Mouse (Mus musculus): Measurements from ENCODE around the gene Zfp385a. TPM values are rescaled to one million over a fixed set of nuclear protein-coding genes. Genes with fewer than 3 reads are reported as not detected.

Gene Zfp385a
- polyA plus RNA-seq, 1 experiment from 2014 or later: 5.0 TPM

- DNase-seq (ENCODE audit: low spot score): no peak
Measured at GRCm38 (mm10) chr15:103310365-103310910, 29.5 kb downstream of the Zfp385a start, which contains the start of gene Gpr84. Gpr84 (minus strand) TSS chr15:103310612.

DNA sequence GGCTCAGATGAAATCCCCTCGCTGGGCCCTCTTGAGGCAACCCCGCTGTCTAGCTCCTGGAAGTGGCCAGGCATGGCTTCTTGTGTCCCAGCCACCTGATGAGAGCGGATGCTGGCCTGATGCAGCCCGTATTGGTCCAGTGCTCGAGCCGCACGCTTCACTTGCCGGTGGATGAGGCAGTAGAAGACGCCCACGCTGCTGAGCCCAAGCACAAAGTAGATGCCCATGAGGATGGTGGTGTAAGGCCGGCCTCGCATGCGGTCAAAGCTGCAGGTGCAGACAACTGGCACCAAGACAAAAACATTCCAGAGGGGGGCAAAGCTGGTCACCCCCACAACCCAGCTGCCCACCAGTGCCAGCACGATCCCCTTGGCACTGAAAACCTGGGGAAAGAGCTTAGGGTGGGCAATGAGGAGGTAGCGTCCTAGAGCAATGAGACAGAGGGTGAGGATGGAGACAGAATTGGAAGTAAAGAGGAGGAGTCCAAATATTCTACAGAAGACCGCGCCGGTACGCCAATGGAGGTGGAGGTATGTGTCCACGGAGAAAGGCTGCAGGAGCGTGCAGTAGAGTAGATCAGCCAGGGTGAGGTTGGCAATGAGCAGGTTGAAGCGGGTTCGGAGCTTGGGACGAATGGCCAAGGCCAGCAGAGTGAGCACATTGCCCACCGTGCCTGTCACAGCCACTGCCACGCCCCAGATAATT lies 30.9 kb downstream of the Zfp385a start:
- DNase-seq (ENCODE audit: low spot score): no peak

DNA sequence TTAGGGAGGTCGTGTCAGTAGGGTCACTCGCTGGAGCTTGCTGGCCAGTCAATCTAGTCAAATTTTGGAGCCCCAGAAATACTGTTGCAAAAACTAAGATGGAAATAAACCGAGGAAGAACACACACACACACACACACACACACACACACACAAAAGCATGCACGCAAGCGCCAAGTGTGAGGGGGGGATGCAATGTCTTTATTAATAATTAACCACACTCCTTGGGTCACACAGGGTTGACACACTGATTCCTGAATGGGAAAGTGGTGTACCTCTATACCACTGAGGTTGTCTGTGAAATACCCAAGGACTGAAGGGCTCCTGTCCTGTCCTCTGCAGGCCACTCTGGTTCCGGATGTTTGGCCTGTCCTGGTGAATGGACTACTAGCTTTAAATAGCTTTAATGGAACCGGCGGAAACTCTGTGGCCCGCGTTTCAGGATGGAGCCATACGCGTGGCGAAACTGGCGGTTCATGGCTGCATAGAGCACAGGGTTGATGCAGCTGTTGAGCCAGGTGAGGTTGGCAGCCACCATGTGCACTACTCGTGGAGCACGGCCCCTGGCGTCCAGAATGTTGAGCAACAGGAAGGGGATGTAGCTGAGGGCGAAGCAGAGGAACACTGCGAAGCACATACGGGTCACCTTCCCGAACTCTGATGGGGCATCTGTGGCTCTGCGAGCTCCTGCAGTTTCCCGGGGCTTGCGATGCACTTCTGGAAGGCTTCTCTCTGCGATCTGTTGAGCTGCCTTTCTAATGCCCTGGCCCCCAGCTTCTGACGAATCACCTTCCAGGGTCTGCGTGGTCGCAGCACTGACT lies 31.6 kb downstream of the Zfp385a start:
- DNase-seq (ENCODE audit: low spot score): peak; percentile 60

GRCm38 (mm10) chr15:103307125-103307524 lies 32.8 kb downstream of the Zfp385a start:
- DNase-seq (ENCODE audit: low spot score): peak; percentile 94

DNA sequence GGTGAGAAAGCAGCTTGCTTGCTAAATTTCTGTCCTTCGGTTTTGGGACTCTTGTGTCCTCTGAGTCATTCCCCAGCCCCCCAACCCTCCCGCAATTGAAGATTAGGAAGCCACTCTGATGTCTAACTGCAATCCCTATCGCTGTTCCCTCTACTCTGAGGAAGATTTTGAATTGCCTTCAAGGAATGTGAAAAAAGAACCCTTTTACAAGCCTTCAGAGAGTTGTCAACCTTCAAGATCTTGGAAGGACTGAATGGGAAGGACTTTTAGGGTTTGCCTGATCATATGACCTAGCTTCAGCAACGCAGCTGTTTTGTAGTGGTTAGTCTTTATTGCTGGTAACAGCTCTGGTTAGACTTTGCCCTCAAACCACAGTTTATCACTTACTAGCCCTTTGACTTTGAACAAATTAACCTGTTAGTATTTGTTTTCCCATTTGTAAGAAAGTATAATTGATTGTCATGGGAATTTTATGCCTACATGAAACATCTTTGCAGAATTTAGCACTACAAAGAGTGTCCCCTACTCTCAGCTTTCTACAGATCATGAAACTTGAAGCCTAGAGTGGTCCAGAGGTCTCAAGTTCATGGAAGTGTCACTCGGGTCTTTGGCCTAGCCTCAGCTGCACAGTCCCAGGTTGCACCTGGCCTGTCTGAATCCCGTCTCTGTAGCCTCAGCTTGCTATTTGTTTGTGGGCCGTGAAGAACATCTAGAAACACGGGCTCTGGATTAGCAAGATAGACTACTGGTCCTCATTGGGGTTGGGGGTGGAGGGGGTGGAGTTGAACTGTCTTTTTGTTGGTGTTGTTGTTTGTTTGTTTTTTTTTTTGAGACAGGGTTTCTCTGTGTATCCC lies 33.9 kb downstream of the Zfp385a start:
- DNase-seq (ENCODE audit: low spot score): no peak

DNA sequence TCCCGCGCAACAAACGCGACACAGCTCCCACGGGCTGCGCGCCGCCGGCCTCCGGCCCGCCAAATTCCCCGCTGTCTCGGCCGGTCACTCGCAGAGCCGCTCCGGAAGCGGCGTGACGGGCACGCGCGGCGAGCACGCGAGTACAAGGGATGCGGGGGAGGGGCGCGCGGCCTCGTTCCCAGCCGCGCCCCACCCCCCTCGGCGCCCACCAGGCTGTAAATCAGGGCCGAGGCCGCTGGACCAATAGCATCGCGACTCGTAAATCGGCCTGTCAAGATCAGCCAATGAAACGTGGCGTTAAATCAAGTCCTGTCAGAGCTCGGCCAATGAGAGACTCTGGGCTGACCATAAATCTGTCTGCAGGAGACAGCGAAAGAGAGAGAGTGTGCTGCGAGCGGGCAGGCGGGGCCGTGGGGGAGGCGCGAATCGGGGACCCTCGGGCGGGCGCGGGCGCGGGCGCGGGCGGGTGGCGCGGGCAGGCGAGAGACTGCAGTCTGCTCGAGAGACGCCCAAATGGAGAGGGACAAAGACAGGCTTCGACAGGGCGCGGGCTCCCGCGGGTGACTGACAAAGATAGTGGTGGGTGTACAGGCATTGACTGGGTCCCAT lies 34.7 kb downstream of the Zfp385a start:
- peak; percentile 89 for DNase-seq (ENCODE audit: low spot score)

DNA sequence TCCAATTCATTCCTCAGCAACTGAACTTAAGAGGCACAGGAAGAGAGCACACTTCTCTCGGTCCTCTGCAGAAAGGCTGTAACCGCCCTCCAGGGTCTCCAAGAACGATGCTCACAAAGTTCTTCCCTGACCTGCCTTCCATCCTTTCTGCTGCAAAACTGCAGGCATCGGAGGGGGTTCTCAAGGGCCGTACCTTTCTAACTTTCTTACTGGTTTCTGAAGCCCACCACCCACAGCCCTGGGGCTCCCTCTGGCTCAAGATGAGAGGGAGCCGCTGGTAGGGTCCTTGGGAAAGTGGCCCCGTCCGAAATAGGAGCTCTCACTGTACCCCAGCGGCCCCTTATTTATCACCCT lies 35.3 kb downstream of the Zfp385a start:
- DNase-seq (ENCODE audit: low spot score): peak; percentile 13

DNA sequence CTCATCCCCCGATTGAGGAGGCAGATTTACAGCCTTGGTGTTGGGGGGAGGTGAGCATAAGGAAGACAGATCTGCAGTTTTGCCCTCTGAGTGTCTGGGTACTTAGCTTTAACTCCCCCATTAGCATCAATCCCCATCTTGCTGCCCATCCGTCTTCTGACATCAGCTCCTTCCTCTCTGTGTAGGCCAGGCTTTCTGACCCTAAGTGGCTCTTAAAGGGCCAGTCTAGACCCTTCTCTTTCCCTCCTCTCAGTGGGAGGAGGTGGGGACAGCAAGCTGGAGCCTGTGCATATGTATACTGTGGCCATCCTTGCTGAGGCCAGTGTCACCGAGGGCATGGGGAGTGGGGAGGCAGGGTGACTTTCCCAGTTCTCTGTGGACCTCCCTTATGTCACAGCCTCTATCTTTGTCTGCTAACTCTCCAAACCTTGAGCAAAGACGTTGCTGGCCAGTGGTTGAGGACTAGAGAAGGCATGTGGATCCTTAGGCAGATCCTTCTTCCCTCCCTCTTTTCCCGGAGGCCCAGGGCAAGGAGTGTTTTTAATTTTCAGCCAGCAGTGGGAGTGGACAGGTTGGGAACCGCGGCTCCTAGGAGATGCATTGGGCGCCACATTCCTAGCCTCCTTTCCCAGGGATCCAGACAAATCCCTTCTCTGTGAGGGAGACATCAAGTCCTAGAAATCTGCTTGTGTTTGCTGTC lies 35.8 kb downstream of the Zfp385a start:
- no peak for DNase-seq (ENCODE audit: low spot score)

DNA sequence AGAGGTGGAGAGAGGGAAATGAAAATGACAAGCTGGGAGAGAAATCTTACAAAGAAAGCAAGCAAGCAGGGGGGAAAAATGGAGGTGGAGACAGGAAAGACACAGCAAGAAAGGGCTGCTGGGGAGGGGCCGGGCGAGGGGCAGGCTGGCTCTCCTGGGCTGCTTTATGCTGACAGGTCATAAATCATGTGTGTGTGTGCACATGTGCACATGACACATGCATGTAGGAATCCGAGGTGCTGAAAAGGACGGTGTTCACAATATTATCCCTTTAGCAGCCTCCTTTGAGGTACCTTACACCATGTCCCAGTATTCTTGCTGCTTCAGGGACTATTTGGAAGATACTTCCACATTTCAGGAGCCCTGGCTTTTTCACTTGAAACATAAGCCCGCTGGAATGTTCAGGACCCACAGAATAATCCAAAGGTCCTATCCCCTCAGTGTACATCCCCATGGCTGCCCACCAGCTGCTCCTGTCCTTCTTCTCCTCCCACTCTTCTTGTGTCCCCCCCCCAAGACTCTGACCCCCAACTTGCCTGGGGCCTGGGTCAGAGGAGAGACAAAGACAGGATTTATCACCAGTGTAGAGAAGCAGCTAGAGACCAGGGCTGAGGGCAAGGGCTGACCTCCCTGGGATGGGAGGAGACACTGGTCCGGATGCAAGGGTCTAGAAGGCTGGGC lies 37.4 kb downstream of the Zfp385a start:
- no peak for DNase-seq (ENCODE audit: low spot score)

DNA sequence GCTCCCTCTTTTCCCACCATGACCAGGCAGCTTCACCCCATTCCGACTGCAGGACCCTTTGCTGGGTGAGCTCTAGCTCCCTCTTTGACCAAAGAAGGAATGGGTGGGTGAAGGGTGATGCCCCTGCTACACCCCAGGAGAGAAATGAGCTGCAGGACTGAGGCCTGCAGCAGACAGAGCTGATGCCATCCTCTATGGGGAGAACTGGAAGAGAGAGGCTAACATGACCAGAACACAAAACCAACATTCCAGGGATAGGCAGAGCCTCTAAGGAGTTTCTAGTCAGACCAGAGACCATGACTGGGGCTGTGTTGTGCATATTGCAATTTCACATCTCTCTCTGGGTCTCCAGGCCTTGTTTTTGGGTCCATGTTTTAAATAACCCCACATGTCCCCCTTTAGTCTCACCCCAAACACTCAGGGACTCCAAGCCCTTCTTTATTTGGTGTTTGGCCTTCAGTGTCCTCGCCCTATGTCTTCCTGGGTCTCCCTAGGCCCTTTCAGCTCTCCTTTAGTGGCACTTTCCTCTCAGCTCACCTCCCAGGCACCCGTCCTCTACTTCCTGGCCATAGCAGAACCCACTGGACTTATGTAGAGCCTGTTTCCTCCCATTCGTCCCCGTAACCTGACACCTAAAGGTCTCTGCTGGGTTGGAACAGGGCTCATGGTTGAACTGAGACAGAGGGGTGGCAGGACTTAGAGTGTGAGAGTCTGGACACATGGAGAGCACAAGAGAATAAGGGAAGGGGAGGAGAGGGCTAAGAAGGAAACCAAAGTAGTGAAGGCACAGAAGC lies 38.1 kb downstream of the Zfp385a start:
- no peak for DNase-seq (ENCODE audit: low spot score)

- DNase-seq (ENCODE audit: low spot score): no peak
Measured at GRCm38 (mm10) chr15:103301046-103301445, 38.8 kb downstream of the Zfp385a start.

GRCm38 (mm10) chr15:103300560-103300959 lies 39.3 kb downstream of the Zfp385a start:
- no peak for DNase-seq (ENCODE audit: low spot score)

GRCm38 (mm10) chr15:103300067-103300471 lies 39.8 kb downstream of the Zfp385a start:
- no peak for DNase-seq (ENCODE audit: low spot score)

- no peak for DNase-seq (ENCODE audit: low spot score)
Measured at GRCm38 (mm10) chr15:103299644-103300043, 40.2 kb downstream of the Zfp385a start.

DNA sequence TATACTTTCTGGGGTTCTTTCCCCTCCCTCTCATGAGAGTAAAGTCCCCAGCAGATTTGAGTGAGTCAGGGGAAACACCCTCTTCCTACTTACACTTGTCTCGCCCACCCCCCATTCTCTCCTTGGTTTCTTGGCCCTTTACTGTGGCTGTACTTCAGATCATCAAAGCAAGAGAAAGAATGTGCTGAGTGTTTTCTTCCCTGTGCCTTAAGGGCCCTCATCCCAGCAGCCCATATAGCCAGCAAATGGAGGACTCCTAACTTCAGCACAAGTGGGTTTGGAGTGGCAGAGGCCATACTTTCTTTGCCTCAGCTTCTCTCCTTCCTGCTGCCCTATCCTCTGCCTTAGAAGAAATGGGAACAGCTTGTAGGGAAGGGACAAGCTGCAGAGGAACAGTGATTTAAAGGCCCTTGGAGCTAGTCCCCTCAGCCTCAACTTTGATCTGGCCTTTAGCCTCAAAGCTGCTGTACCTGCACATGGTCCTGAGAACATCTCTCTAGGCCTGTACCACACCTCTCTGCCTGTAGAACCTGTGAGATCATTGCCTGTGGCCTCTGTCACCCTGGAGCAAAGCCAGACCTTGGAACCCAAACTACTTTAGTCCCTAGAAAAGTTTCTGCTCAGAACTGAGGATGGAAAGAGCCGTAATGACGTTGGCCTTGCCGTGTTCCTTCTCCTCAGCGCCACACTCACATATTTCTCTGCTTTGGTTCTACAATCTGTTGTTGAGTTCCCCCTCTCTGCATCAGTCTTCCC lies 40.9 kb downstream of the Zfp385a start:
- no peak for DNase-seq (ENCODE audit: low spot score)

GRCm38 (mm10) chr15:103298026-103298425 lies 41.9 kb downstream of the Zfp385a start:
- no peak for DNase-seq (ENCODE audit: low spot score)

GRCm38 (mm10) chr15:103297313-103297712 lies 42.6 kb downstream of the Zfp385a start:
- no peak for DNase-seq (ENCODE audit: low spot score)

GRCm38 (mm10) chr15:103295851-103296250 lies 44.0 kb downstream of the Zfp385a start:
- DNase-seq (ENCODE audit: low spot score): peak; percentile 42
